Comparison of ENCODE assay signal across 8 mouse cellular contexts in genomic region chr1:36307495-36308280, GRCm38 (mm10). TPM values are rescaled to one million over a fixed set of nuclear protein-coding genes. Genes with fewer than 3 reads are reported as not detected.
DNase-seq lines count a peak whose midpoint lies in the region; ATAC-seq lines count a peak whose summit lies in the region.

Gene Arid5a, plus strand, starts transcription at chr1:36307733.

- no peak within 1 kb of the TSS for H3K27ac ChIP-seq in intestine, embryonic 14.5 days (ENCODE audit: low read depth)

- H3K4me3 ChIP-seq in intestine, embryonic 14.5 days (ENCODE audit: low read depth, low read length), result peak within 1 kb of the TSS; percentile 55

- peak; percentile 94 for DNase-seq in adipocyte (ENCODE audit: low spot score)
- DNase-seq in embryo, embryonic 10 days (ENCODE audit: low spot score), result peak; percentile 92
- DNase-seq in gastrocnemius, postnatal 14 days, result peak; percentile 88
- peak; percentile 88 for DNase-seq in intestine, embryonic 14.5 days (ENCODE audit: low spot score)
- peak; percentile 88 to 92 for DNase-seq in left cerebral cortex, postnatal 14 days (ENCODE audit: low spot score in 2 of 2)
- peak; percentile 95 for DNase-seq in mesoderm, embryonic 11.5 days (ENCODE audit: low read depth, low spot score)
- DNase-seq in right cerebral cortex, postnatal 36 days (ENCODE audit: low spot score in 2 of 2), result peak; percentile 71 to 78
- peak; percentile 94 for DNase-seq in yolk sac, embryonic 10.5 days (ENCODE audit: low spot score)

- H3K9me3 ChIP-seq in intestine, embryonic 14.5 days (ENCODE audit: control insufficient read depth, low read length), result no peaks in the 10 kb centered on the region

- ATAC-seq in intestine, embryonic 14.5 days (replicated peaks; ENCODE audit: low FRiP score, low TSS enrichment, low read depth), result peak; percentile 85

- peak within 1 kb of the TSS; percentile 93 for H3K4me2 ChIP-seq in intestine, embryonic 14.5 days (ENCODE audit: low read length)

- intact Hi-C loops in gastrocnemius, postnatal 14 days (cut with DNase I; ENCODE audit: low total_unique reads), result no loop called here
- intact Hi-C loops in left cerebral cortex, postnatal 14 days (cut with DNase I), result no loop called here

- peaks cover 6% of the 10 kb centered on the region for H3K4me1 ChIP-seq in intestine, embryonic 14.5 days (replicated peaks; ENCODE audit: control insufficient read depth, insufficient read depth, low read length)

- peak within 1 kb of the TSS; percentile 49 for H3K9ac ChIP-seq in intestine, embryonic 14.5 days (ENCODE audit: low read length)

- WGBS in intestine, embryonic 14.5 days, result under 1% methylated on average over 65 of the region's 65 CpGs

- no peaks in the 10 kb centered on the region for H3K36me3 ChIP-seq in intestine, embryonic 14.5 days (ENCODE audit: control insufficient read depth, insufficient read depth, low read length)

- peaks cover 27% of the 10 kb centered on the region for H3K27me3 ChIP-seq in intestine, embryonic 14.5 days (replicated peaks; ENCODE audit: control insufficient read depth, insufficient read depth, low read length)

RNA-seq across cellular contexts. Expression of gene Arid5a, which starts in this region (rescaled TPM):
- total RNA-seq in gastrocnemius, postnatal 14 days (2021), result 10 to 100 TPM in 1 of 2 experiments, 1 to 10 TPM in 1; 7.8 to 12.0 TPM
- 2.2 and 3.2 TPM in 2 replicates for polyA plus RNA-seq in intestine, embryonic 14.5 days (2014; fragmentation: Nextera tagmentation; extraction: Ambion mirVana)
- 10 to 100 TPM; 14.7 to 16.9 TPM for total RNA-seq in left cerebral cortex, postnatal 14 days (2021)
